Mouse (Mus musculus): ENCODE data around the gene Phlda3.

DNA sequence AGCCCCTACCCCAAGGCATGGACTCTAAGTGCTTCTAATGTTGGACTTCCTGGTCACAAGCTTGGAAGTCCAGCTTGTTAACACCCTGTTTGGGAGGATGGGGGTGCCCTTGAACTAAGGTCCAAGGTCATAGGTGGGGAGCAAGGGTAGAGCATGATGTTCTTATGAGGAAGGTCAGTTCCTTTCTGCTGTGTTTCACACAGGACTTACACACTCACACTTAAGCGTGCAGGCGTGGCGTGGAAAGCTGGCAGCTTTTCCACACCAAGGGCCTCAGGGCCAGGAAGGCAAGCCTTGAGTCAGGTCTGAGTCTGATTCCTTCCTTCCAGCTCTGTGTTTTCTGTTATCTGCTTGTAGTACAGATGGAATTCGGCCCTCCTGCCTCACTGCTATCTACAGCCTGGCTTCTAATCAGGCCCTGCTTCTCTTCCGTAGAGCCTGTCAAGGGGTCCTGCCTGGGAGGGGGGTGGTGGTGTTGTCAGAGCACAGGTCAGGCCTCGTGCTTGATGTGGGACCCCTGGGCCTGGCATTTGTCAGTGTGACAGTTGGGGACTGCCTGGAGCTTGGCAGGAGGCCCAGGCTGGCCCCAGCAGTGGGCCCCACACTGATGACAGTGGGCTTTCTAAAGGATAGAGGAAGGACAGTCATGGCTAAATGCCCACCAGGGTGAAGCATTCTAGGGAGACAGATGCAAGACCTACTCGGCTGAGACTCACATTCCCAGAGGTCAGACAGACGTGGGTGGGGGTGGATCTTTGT, 34.5 kb downstream of the Phlda3 start:
- TF ChIP-seq CTCF (IDR thresholded peaks at IDR 0.05; ENCODE audit: low read depth) = no peak
- no peak for TF ChIP-seq EP300 (IDR thresholded peaks at IDR 0.05; ENCODE audit: low read depth)
